Mouse (Mus musculus) thymus, adult 18-20 months (tissue): Measurements from ENCODE around the gene Nr3c2.

ENCODE experiments used
- DNase-seq, 2 experiments: peaks; one replicate each; pipeline ENCODE4 v3.0.0; 2022; ENCODE audit warnings: mixed read lengths in 2 of 2

The Nr3c2 gene

GRCm38 (mm10) chr8:76972947-76973552, 73.8 kb downstream of the Nr3c2 start:
- no peak for DNase-seq

GRCm38 (mm10) chr8:76977907-76978306, 78.7 kb downstream of the Nr3c2 start:
- DNase-seq, result no peak

- no peak for DNase-seq
Measured at GRCm38 (mm10) chr8:76984082-76984481, 84.8 kb downstream of the Nr3c2 start.

- no peak for DNase-seq
Measured at GRCm38 (mm10) chr8:76984851-76985250, 85.6 kb downstream of the Nr3c2 start.

GRCm38 (mm10) chr8:76987876-76988275, 88.6 kb downstream of the Nr3c2 start:
- no peak for DNase-seq

- no peak for DNase-seq
Measured at GRCm38 (mm10) chr8:76998276-76998675, 99.0 kb downstream of the Nr3c2 start.

- DNase-seq, result no peak
Measured at GRCm38 (mm10) chr8:77009425-77009824, 110.2 kb downstream of the Nr3c2 start.

- no peak for DNase-seq
Measured at GRCm38 (mm10) chr8:77011985-77012384, 112.7 kb downstream of the Nr3c2 start.

DNA sequence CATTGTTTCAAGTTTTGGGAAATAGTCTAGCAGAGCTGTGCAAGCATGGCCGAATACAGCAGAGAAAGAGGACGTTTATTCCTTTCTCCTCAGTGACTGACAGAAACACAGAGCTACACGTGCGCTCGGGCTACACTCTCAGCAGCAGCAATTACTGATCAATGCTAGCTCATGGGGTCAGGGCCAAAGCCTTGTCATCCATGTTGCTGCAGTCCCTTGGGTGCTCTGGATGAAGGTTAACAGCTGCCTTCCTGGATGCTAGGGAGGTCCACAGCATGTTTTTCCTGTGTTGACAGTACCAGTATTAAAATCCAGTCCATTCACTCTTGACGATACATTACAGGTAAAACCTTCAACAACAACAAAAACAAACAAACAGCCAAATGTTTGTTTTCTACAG, 113.4 kb downstream of the Nr3c2 start:
- DNase-seq, result no peak

- no peak for DNase-seq
Measured at GRCm38 (mm10) chr8:77016713-77017112, 117.5 kb downstream of the Nr3c2 start.

GRCm38 (mm10) chr8:77023837-77024710, 124.8 kb downstream of the Nr3c2 start:
- DNase-seq, result no peak

- DNase-seq, result no peak
Measured at GRCm38 (mm10) chr8:77031213-77031612, 132.0 kb downstream of the Nr3c2 start.

GRCm38 (mm10) chr8:77033706-77034464, 134.6 kb downstream of the Nr3c2 start:
- no peak for DNase-seq

DNA sequence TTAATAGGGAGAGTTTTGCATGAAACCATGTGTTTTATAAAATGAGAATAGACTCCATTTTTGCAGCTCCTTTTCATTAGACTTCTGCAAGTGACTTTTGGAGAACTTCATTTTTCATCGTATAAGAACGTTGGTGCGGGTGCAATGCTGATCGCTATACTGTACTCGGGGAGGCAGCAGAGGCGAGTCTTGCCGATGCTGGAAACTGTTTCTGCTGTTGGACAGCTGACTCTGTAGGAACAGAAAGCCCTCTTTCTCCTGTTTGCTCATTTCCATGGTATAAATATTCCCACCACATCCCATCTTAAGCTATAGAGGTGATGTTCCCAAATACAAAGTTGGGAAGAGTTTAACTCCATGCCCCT, 135.2 kb downstream of the Nr3c2 start:
- no peak for DNase-seq

DNA sequence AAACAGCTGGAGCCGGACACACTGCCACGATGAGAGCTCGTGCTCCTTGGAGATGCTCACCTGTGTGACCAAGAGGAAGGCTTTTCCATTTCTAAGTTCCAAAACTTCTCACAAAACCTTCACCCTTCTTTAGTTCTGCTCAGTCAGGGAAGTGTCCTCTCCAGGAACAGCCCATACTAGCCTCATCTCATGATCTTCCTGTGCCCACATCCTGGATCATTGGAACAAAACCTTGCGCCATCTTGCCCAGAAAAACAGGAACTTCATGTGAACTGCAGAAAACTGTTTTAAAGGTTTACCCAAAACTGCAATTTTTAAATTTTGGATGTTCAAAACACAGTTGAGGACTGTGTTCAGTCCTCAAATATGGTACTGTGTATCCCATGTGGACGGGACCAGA, 142.0 kb downstream of the Nr3c2 start:
- DNase-seq, result no peak

GRCm38 (mm10) chr8:77044849-77045248, 145.6 kb downstream of the Nr3c2 start:
- no peak for DNase-seq

DNA sequence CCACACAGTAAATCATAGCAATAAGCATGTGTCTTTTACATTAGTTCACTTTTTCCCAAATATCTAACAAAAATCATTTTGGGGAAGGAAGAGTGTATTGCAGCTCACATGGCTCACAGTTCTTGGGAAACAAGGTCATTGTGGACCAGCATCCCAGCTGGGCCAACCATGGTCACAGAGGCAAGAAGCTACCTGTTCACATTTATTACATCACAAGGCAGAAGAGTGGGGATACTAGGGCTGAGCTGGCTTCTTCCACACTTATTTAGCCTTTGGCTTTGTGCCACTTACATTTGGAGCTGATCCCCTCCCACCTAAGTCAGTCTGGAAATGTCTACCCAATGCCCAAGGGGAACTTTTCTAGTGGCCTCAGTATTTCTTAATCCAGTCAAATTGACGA, 146.5 kb downstream of the Nr3c2 start:
- no peak for DNase-seq

GRCm38 (mm10) chr8:77046217-77046616, 147.0 kb downstream of the Nr3c2 start:
- no peak for DNase-seq

- DNase-seq, result no peak
Measured at GRCm38 (mm10) chr8:77046731-77047130, 147.5 kb downstream of the Nr3c2 start.

DNA sequence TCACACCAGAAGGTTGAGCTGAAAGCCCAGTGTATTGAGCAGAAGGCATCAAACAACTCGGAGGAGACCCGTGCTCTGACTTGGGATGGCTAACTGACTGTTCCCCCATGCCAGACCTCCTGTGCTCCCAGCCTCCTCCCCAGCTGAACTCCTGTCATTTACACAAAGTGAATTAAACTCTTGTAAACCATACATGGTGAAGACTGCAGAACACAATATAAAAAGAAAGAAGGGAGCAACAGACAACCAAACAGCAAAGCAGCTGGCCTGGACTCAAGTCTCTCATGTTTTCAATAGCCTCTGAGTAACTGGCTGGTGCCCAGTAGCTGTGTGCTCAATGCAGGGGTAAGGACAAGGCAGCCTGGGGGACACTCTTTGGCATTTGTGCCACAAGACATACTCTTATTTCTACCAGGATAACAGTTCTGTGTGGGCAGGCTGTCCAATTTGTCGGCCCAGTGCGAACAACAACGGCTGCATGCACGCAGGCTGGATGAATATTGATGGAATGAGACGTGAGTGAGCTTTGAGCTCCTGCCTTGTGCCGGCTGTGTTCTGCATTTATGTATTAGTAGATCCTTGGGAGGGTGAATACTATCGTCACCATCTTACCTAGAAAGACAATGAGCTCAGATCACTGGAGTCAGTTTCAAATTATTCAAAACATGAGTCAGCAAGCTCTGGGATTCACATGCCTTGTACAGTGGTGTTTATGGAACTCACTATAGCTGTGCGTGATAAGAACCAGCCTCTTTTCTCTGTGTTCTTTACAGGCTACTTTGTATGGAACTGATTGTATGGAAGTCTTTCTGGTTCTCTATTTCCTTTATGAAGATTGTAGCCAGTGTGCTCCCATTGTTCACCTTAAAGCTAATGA, 152.4 kb downstream of the Nr3c2 start:
- no peak for DNase-seq

- DNase-seq, result no peak
Measured at GRCm38 (mm10) chr8:77055492-77056021, 156.3 kb downstream of the Nr3c2 start.

GRCm38 (mm10) chr8:77056853-77057252, 157.6 kb downstream of the Nr3c2 start:
- DNase-seq, result no peak
